Mouse (Mus musculus): Measurements from ENCODE around the gene Sh2d3c. TPM values are rescaled to one million over a fixed set of nuclear protein-coding genes. Genes with fewer than 3 reads are reported as not detected.
A peak's percentile ranks its signal among the peaks of the same experiment; 100 is the strongest.

Sh2d3c gene
- polyA plus RNA-seq, 1 experiment from 2014 or later, result 26.5 TPM

DNA sequence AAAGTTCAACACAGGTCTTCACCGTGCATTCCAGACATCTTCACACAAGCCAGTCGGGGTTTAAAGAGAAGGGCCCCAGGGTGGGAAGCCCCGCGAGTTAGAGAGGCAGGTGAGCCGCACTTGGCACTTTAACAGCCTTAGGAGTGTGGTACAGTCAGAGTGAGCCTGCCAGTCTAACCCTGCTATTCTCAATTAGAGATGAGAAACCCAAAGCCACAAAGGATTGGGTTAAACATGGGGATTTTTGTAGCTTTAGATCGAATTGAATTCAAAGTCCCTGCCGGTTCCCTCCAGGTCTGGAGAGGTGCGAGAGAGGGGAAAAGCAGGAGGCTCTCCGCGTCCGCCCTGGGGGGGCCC, 20.0 kb downstream of the Sh2d3c start, which contains the start of gene 6330409D20Rik:
TSS of gene 6330409D20Rik (minus strand) at position 101 of the 357 bp plus-strand sequence.
- no peak within 1 kb of the TSS for H3K27ac ChIP-seq (ENCODE audit: low read length)
- ATAC-seq, result no peak

DNA sequence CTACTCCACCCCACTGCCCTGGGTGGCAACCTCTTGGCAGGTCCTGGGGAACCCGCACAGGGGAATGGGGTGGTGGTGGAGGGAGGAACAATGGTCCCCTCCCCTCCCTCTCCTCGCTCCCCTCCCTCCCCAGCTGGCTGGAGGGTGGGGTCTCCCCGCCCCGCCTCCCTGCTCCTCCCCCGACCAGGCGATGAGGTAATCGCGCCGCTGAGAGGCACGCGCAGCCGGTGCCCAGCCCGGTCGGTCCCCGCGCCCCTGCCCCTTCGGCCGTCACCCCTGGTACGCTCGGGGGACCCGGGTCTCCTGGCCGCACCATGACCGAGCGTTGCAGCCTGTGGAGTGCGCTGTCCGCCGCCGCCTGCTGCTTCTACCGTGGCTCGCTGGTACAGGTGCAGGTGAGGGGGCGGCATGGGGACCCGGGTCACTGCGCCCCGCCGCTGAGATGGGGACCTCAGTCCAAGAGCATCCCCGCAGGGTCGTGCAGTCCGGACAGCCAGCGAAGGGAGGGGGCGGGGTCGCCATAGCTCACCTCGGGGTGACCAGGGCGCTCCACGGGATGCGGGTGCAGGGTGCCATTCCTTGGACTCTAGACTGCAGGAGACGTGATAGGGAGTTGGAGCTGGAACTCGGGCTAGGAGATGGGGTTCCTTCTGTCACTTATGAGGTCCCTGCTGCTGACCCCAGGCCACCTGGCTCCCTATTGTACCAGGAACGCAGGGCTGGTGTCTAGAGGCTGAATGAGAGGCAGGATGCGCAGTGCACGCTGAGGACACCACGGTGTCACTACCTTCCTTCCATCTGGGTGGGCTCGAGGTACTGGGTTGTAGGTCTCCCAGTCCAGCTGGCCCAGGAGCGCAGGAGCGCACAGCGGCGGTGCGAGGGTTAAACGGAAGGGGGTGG, 20.7 kb downstream of the Sh2d3c start:
- H3K27ac ChIP-seq (ENCODE audit: low read length), result no peak overlapping the region
- 5% methylated on average over 53 of the region's 58 CpGs for whole genome bisulfite sequencing
- H3K4me2 ChIP-seq (ENCODE audit: low read depth, low read length), result peak overlapping the region; percentile 84
- peaks cover 26% of the 10 kb centered on the region for H3K4me1 ChIP-seq (ENCODE audit: control insufficient read depth, insufficient read depth, low read length)
- H3K36me3 ChIP-seq (ENCODE audit: control insufficient read depth, insufficient read depth, low read length), result 0 out of 2 replicates have a peak, but pooled peaks cover 2% of the 10 kb centered on the region
- peak overlapping the region; percentile 64 for H3K9ac ChIP-seq (ENCODE audit: low read depth, low read length)
- peak overlapping the region; percentile 48 for H3K4me3 ChIP-seq (ENCODE audit: low read length)
- peaks cover 19% of the 10 kb centered on the region for H3K27me3 ChIP-seq (replicated peaks; ENCODE audit: control insufficient read depth, insufficient read depth, low read length)
- no peaks in the 10 kb centered on the region for H3K9me3 ChIP-seq (ENCODE audit: control insufficient read depth, low read length)
- ATAC-seq, result peak; percentile 27

More for the DNA sequence above, 20.0 kb downstream of the Sh2d3c start, which contains the start of gene 6330409D20Rik:
- peaks cover 19% of the 10 kb centered on the region for H3K27me3 ChIP-seq (replicated peaks; ENCODE audit: control insufficient read depth, insufficient read depth, low read length)
- peaks cover 30% of the 10 kb centered on the region for H3K4me1 ChIP-seq (ENCODE audit: control insufficient read depth, insufficient read depth, low read length)
- H3K4me3 ChIP-seq (ENCODE audit: low read length), result peak within 1 kb of the TSS; percentile 48
- H3K9ac ChIP-seq (ENCODE audit: low read depth, low read length), result peak within 1 kb of the TSS; percentile 64
- H3K9me3 ChIP-seq (ENCODE audit: control insufficient read depth, low read length), result no peaks in the 10 kb centered on the region
- peak within 1 kb of the TSS; percentile 84 for H3K4me2 ChIP-seq (ENCODE audit: low read depth, low read length)
- 0 out of 2 replicates have a peak, but pooled peaks cover 2% of the 10 kb centered on the region for H3K36me3 ChIP-seq (ENCODE audit: control insufficient read depth, insufficient read depth, low read length)
- 12% methylated on average over 11 of the region's 11 CpGs for WGBS

GRCm38 (mm10) chr2:32742173-32742531, 21.3 kb downstream of the Sh2d3c start:
- Histone ChIP-seq H3K27ac (ENCODE audit: low read length) (no peak overlapping the region), H3K9ac (ENCODE audit: low read depth, low read length) (peak overlapping the region; percentile 64), H3K4me1 (ENCODE audit: control insufficient read depth, insufficient read depth, low read length) (peaks cover 21% of the 10 kb centered on the region), H3K4me3 (ENCODE audit: low read length) (peak overlapping the region; percentile 48), H3K27me3 (replicated peaks; ENCODE audit: control insufficient read depth, insufficient read depth, low read length) (peaks cover 19% of the 10 kb centered on the region), H3K36me3 (ENCODE audit: control insufficient read depth, insufficient read depth, low read length) (0 out of 2 replicates have a peak, but pooled peaks cover 2% of the 10 kb centered on the region), H3K9me3 (ENCODE audit: control insufficient read depth, low read length) (no peaks in the 10 kb centered on the region), H3K4me2 (ENCODE audit: low read depth, low read length) (peak overlapping the region; percentile 84; the same call in 1 of the 2 replicates)
- WGBS, result 14% methylated on average over 18 of the region's 18 CpGs
- peak; percentile 45 for ATAC-seq

DNA sequence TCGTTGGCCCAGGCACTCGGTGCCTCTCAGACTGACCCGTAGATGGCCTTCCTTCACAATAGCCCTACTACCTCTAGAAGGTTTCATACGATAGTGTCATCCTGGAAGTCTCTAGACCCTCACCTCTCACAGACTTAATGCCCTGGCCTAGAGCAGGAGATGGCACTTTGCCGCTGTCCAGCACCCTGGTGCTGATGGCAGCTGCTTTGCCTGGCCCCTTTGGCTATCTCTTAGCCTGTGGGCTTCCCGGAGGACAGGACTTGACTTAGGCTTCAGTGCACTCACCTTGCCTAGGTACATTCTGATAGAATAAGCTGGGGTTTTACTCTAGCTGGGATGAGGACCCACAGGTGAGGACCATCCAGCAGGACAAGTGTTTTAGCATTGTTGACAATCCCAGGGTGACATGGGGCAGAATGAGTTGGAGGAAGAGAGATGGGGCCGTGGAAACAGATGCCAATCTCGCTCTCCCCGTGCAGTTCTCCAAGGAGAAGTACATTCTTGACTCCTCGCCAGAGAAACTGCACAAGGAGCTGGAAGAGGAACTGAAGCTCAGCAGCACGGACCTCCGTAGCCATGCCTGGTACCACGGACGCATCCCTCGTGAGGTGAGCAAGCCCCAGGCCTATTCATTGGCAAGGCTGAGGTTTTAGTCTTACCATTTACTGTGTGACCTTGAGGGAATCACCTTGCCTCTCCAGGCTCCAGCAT, 23.6 kb downstream of the Sh2d3c start:
- no peak for ATAC-seq
- H3K36me3 ChIP-seq (ENCODE audit: control insufficient read depth, insufficient read depth, low read length), result no peaks in the 10 kb centered on the region; the same call in 1 of the 2 replicates
- H3K9ac ChIP-seq (ENCODE audit: low read depth, low read length), result no peak overlapping the region
- 77% methylated on average over 15 of the region's 15 CpGs for WGBS
- peaks cover 18% of the 10 kb centered on the region for H3K4me1 ChIP-seq (ENCODE audit: control insufficient read depth, insufficient read depth, low read length)
- no peak overlapping the region for H3K4me3 ChIP-seq (ENCODE audit: low read length)
- no peak overlapping the region for H3K4me2 ChIP-seq (ENCODE audit: low read depth, low read length)
- H3K27me3 ChIP-seq (replicated peaks; ENCODE audit: control insufficient read depth, insufficient read depth, low read length), result peaks cover 19% of the 10 kb centered on the region
- H3K9me3 ChIP-seq (ENCODE audit: control insufficient read depth, low read length), result no peaks in the 10 kb centered on the region
- no peak overlapping the region for H3K27ac ChIP-seq (ENCODE audit: low read length)

- H3K4me3 ChIP-seq (ENCODE audit: low read length), result no peak overlapping the region
- 91% methylated on average over 16 of the region's 16 CpGs for WGBS
- no peak overlapping the region for H3K27ac ChIP-seq (ENCODE audit: low read length)
- H3K4me2 ChIP-seq (ENCODE audit: low read depth, low read length), result no peak overlapping the region
- no peak overlapping the region for H3K9ac ChIP-seq (ENCODE audit: low read depth, low read length)
- no peaks in the 10 kb centered on the region for H3K9me3 ChIP-seq (ENCODE audit: control insufficient read depth, low read length)
- H3K4me1 ChIP-seq (ENCODE audit: control insufficient read depth, insufficient read depth, low read length), result peaks cover 7% of the 10 kb centered on the region; the same call in 1 of the 2 replicates
- H3K27me3 ChIP-seq (replicated peaks; ENCODE audit: control insufficient read depth, insufficient read depth, low read length), result no peaks in the 10 kb centered on the region
- ATAC-seq, result no peak
- peaks cover 3% of the 10 kb centered on the region for H3K36me3 ChIP-seq (ENCODE audit: control insufficient read depth, insufficient read depth, low read length)
Measured at GRCm38 (mm10) chr2:32749082-32749481, 28.2 kb downstream of the Sh2d3c start.

DNA sequence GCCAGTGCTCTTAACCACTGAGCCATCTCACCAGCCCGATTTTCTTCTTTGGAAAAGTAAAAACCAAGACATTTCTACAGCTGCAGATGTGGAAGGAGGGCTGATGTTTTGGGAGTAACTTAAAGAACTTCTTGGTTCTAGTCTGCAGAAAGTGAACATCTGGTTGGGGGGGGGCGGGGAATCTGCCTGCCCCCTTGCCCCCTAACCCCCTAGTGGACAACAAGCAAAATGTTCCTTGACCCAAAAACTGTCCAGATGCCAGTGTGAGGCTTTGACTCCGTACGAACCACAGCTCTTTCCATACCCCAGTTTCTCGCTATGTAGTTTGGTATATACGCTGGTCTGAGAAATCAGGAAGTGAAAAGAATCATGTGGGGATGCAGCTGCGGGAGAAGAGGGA, 29.3 kb downstream of the Sh2d3c start:
- Histone ChIP-seq H3K4me3 (ENCODE audit: low read length) (no peak overlapping the region), H3K9me3 (ENCODE audit: control insufficient read depth, low read length) (no peaks in the 10 kb centered on the region), H3K27me3 (replicated peaks; ENCODE audit: control insufficient read depth, insufficient read depth, low read length) (no peaks in the 10 kb centered on the region), H3K27ac (ENCODE audit: low read length) (no peak overlapping the region), H3K9ac (ENCODE audit: low read depth, low read length) (no peak overlapping the region), H3K36me3 (ENCODE audit: control insufficient read depth, insufficient read depth, low read length) (peaks cover 3% of the 10 kb centered on the region), H3K4me2 (ENCODE audit: low read depth, low read length) (no peak overlapping the region), H3K4me1 (ENCODE audit: control insufficient read depth, insufficient read depth, low read length) (peaks cover 7% of the 10 kb centered on the region; the same call in 1 of the 2 replicates)
- no peak for ATAC-seq
- WGBS, result 72% methylated on average over 7 of the region's 7 CpGs

DNA sequence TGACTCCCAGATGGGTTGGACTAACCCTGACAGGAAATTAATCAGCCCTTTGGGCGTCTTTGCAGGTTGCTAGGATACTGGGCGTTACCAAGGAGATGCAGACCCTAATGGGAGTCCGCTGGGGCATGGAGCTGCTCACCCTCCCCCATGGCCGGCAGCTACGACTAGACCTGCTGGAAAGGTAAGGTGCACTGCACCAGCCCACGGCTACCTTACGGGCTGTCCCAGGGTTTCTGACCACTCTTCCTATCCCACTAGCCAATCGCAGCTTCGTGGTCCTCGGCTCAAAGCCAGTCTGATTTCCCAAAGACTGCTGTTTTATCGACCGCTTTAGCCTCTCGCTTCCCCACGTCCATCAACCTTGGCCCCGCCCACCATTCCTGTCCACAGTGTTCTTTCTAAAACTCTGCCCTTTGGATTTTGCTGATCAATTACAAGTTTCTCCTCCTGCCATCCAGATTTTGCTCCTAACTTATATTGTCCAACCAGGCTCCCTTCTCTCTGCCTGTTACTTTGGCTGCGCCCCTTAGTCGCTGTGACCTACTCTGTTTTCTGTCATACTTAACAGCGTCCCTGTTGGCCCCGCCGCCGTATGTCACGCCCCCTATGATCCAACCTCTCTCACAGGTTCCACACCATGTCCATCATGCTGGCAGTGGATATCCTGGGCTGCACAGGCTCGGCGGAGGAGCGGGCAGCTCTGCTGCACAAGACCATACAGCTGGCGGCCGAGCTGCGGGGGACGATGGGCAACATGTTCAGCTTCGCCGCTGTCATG, 30.2 kb downstream of the Sh2d3c start:
- H3K4me3 ChIP-seq (ENCODE audit: low read length), result peak overlapping the region; percentile 51
- peak; percentile 94 for ATAC-seq
- H3K36me3 ChIP-seq (ENCODE audit: control insufficient read depth, insufficient read depth, low read length), result peaks cover 3% of the 10 kb centered on the region
- 16% methylated on average over 31 of the region's 31 CpGs for WGBS
- no peaks in the 10 kb centered on the region for H3K27me3 ChIP-seq (replicated peaks; ENCODE audit: control insufficient read depth, insufficient read depth, low read length)
- peak overlapping the region; percentile 57 for H3K9ac ChIP-seq (ENCODE audit: low read depth, low read length)
- H3K4me1 ChIP-seq (ENCODE audit: control insufficient read depth, insufficient read depth, low read length), result peaks cover 7% of the 10 kb centered on the region; the same call in 1 of the 2 replicates
- H3K9me3 ChIP-seq (ENCODE audit: control insufficient read depth, low read length), result no peaks in the 10 kb centered on the region
- H3K27ac ChIP-seq (ENCODE audit: low read length), result peak overlapping the region; percentile 63
- peak overlapping the region; percentile 55 for H3K4me2 ChIP-seq (ENCODE audit: low read depth, low read length)

DNA sequence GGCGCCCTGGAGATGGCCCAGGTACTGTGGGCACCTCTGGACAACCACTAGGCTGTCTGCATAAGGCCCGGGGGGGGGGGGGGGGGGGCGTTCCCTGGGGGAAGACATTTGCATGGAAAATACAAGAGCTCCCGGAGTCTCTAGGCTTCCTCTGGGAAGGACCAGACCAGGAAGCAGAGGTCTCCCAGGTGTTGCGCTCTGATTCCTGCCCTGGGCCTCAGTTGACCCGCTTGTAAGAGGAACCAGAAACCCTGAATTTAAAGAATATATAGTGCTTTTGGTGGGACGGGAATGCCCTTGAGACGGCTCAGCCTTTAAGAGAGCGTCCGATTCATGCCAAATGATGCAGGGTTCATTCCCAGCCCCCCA, 30.8 kb downstream of the Sh2d3c start:
- Histone ChIP-seq H3K27me3 (replicated peaks; ENCODE audit: control insufficient read depth, insufficient read depth, low read length) (no peaks in the 10 kb centered on the region), H3K27ac (ENCODE audit: low read length) (peak overlapping the region; percentile 63)
- 31% methylated on average over 9 of the region's 10 CpGs for WGBS

More for the DNA sequence above, 30.8 kb downstream of the Sh2d3c start:
- H3K4me3 ChIP-seq (ENCODE audit: low read length), result peak overlapping the region; percentile 51
- peak; percentile 59 for ATAC-seq
- H3K4me1 ChIP-seq (ENCODE audit: control insufficient read depth, insufficient read depth, low read length), result peaks cover 7% of the 10 kb centered on the region; the same call in 1 of the 2 replicates
- peak overlapping the region; percentile 55 for H3K4me2 ChIP-seq (ENCODE audit: low read depth, low read length)
- H3K9ac ChIP-seq (ENCODE audit: low read depth, low read length), result peak overlapping the region; percentile 57
- H3K9me3 ChIP-seq (ENCODE audit: control insufficient read depth, low read length), result no peaks in the 10 kb centered on the region
- H3K36me3 ChIP-seq (ENCODE audit: control insufficient read depth, insufficient read depth, low read length), result peaks cover 3% of the 10 kb centered on the region

Measured in intestine, embryonic 16.5 days (tissue).